Mouse (Mus musculus) CH12F3 (cell line): Measurements from ENCODE around the gene Prg4.

Experiments
- in situ Hi-C: fragments of 300-500 bp; cut with MboI; formaldehyde crosslinking; loops from 2 replicates; pipeline ENCODE4 v1.14.3; 2020; ENCODE audit warnings: low sequenced_read_pairs

Gene Prg4

GRCm38 (mm10) chr1:150466132-150466531, at the start of gene Prg4:
Gene Prg4 (minus strand): TSS chr1:150466165.
- in situ Hi-C loops, result no loop called here

- in situ Hi-C loops, result no loop called here
Observed at GRCm38 (mm10) chr1:150513041-150513440, 47.1 kb upstream of the Prg4 start.

GRCm38 (mm10) chr1:150505794-150506193, 39.8 kb upstream of the Prg4 start:
- in situ Hi-C loops, result no loop called here

GRCm38 (mm10) chr1:150503321-150503720, 37.4 kb upstream of the Prg4 start:
- in situ Hi-C loops, result no loop called here

GRCm38 (mm10) chr1:150498177-150498576, 32.2 kb upstream of the Prg4 start:
- in situ Hi-C loops, result no loop called here

- in situ Hi-C loops, result no loop called here
Observed at GRCm38 (mm10) chr1:150497690-150498089, 31.7 kb upstream of the Prg4 start.

GRCm38 (mm10) chr1:150496626-150497302, 30.8 kb upstream of the Prg4 start:
- in situ Hi-C loops, result no loop called here

GRCm38 (mm10) chr1:150489148-150489547, 23.2 kb upstream of the Prg4 start:
- in situ Hi-C loops, result no loop called here

GRCm38 (mm10) chr1:150480674-150481073, 14.7 kb upstream of the Prg4 start:
- in situ Hi-C loops, result no loop called here

GRCm38 (mm10) chr1:150472525-150472924, 6.6 kb upstream of the Prg4 start:
- in situ Hi-C loops, result no loop called here

GRCm38 (mm10) chr1:150469992-150470391, 4.0 kb upstream of the Prg4 start:
- in situ Hi-C loops, result no loop called here

GRCm38 (mm10) chr1:150465364-150465763, 601 bp downstream of the Prg4 start:
- in situ Hi-C loops, result no loop called here

- in situ Hi-C loops, result no loop called here
Observed at GRCm38 (mm10) chr1:150463691-150464090, 2.3 kb downstream of the Prg4 start.

GRCm38 (mm10) chr1:150463068-150463467, 2.9 kb downstream of the Prg4 start:
- in situ Hi-C loops, result no loop called here

GRCm38 (mm10) chr1:150460595-150460994, 5.4 kb downstream of the Prg4 start:
- in situ Hi-C loops, result no loop called here

GRCm38 (mm10) chr1:150459599-150459998, 6.4 kb downstream of the Prg4 start:
- in situ Hi-C loops, result no loop called here

GRCm38 (mm10) chr1:150458977-150459376, 7.0 kb downstream of the Prg4 start:
- in situ Hi-C loops, result no loop called here

GRCm38 (mm10) chr1:150441731-150442130, 24.2 kb downstream of the Prg4 start:
- in situ Hi-C loops, result no loop called here

- in situ Hi-C loops, result no loop called here
Observed at GRCm38 (mm10) chr1:150438641-150439040, 27.3 kb downstream of the Prg4 start.

- in situ Hi-C loops, result no loop called here
Observed at GRCm38 (mm10) chr1:150426216-150426615, 39.7 kb downstream of the Prg4 start.

- in situ Hi-C loops, result no loop called here
Observed at GRCm38 (mm10) chr1:150425665-150426064, 40.3 kb downstream of the Prg4 start.

- in situ Hi-C loops, result no loop called here
Observed at GRCm38 (mm10) chr1:150418426-150418825, 47.5 kb downstream of the Prg4 start.

GRCm38 (mm10) chr1:150416006-150416405, 50.0 kb downstream of the Prg4 start:
- in situ Hi-C loops, result no loop called here
